Mouse (Mus musculus): ENCODE results near the gene Gzme. TPM values are rescaled to one million over a fixed set of nuclear protein-coding genes. Genes with fewer than 3 reads are reported as not detected.

The Gzme gene
- polyA plus RNA-seq, 1 experiment from 2014 or later: not detected

DNA sequence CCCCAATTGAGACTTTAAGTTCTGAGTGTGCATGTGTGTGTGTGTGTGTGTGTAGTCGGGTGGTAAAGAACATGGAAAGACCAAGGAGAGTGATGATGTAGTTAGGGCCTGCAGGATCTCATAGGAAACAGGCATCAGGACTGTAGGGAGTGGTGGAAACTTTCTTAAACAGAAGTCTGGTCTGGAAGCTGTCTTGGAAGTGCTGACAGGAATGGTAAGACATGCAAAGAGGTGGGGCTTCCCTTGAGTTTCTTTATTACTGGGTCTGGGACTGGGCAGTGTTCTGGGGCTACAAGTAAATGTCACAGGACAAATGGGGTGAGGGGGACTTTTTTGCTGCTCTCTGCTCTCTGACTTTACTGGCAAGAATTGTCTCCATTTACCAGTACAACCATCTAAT is 22.8 kb downstream of the Gzme start:
- Histone ChIP-seq H3K4me3 (ENCODE audit: inconsistent target) (no peak overlapping the region), H3K27ac (no peak overlapping the region), H3K36me3 (ENCODE audit: inconsistent target) (no peaks in the 10 kb centered on the region), H3K79me2 (ENCODE audit: inconsistent target) (no peaks in the 10 kb centered on the region)
- WGBS (ENCODE audit: missing documents): 57% methylated on average over 1 of the region's 1 CpGs

GRCm38 (mm10) chr14:56093353-56093752 is 27.1 kb downstream of the Gzme start:
- WGBS (ENCODE audit: missing documents): 41% methylated on average over 2 of the region's 2 CpGs
- Histone ChIP-seq H3K36me3 (ENCODE audit: inconsistent target) (no peaks in the 10 kb centered on the region), H3K4me3 (ENCODE audit: inconsistent target) (no peak overlapping the region), H3K27ac (no peak overlapping the region), H3K79me2 (ENCODE audit: inconsistent target) (no peaks in the 10 kb centered on the region)

- Histone ChIP-seq H3K27ac (no peak overlapping the region), H3K36me3 (ENCODE audit: inconsistent target) (no peaks in the 10 kb centered on the region), H3K79me2 (ENCODE audit: inconsistent target) (no peaks in the 10 kb centered on the region), H3K4me3 (ENCODE audit: inconsistent target) (no peak overlapping the region)
- 64% methylated on average over 3 of the region's 3 CpGs for WGBS (ENCODE audit: missing documents)
These were observed 33.7 kb downstream of the Gzme start for GRCm38 (mm10) chr14:56086711-56087110.

DNA sequence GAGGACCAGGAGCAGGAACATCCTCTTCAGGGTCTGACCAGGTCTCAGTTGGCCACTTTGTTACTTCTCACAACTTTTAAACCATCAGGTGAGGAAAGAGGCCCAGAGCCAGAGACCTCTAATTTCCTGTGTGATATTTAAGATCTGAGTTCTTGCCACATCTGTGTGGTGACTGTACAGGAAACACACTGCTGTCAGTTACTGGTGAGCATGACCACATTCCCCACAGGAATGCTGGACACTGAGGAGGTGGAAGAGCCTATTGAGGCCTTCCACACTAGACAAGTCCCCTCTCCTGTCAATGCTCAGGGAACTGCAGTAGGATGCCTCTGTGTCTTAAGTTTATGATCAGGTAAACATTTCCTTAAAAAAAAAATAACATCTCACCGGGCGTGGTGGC is 35.3 kb downstream of the Gzme start, which contains the start of gene Mcpt8:
Mcpt8 (minus strand) TSS at position 107 of the 400 bp plus-strand sequence.
- H3K4me3 ChIP-seq (ENCODE audit: inconsistent target): no peak within 1 kb of the TSS
- 78% methylated on average over 2 of the region's 2 CpGs for WGBS (ENCODE audit: missing documents)

GRCm38 (mm10) chr14:56082016-56082415 is 38.4 kb downstream of the Gzme start:
- H3K27ac ChIP-seq: no peak overlapping the region
- 67% methylated on average over 4 of the region's 4 CpGs for WGBS (ENCODE audit: missing documents)
- H3K79me2 ChIP-seq (ENCODE audit: inconsistent target): no peaks in the 10 kb centered on the region
- no peaks in the 10 kb centered on the region for H3K36me3 ChIP-seq (ENCODE audit: inconsistent target)
- H3K4me3 ChIP-seq (ENCODE audit: inconsistent target): no peak overlapping the region

More for the DNA sequence above, 35.3 kb downstream of the Gzme start, which contains the start of gene Mcpt8:
- H3K79me2 ChIP-seq (ENCODE audit: inconsistent target): no peaks in the 10 kb centered on the region
- H3K27ac ChIP-seq: no peak within 1 kb of the TSS
- H3K36me3 ChIP-seq (ENCODE audit: inconsistent target): no peaks in the 10 kb centered on the region

Other genes starting within 250 kb of the Gzme start
- gene Cbln3, start 236.2 kb downstream of the Gzme start, polyA plus RNA-seq (2018): not detected in 3 replicates
- 7.7 to 19.3 TPM (median 13.1 TPM) in 3 replicates for gene Khnyn, start 235.7 kb downstream of the Gzme start, polyA plus RNA-seq (2018)
- gene Sdr39u1, start 220.3 kb downstream of the Gzme start, polyA plus RNA-seq (2018): 1.5 to 3.1 TPM (median 2.0 TPM) in 3 replicates
- not detected in 3 replicates for gene Cma1, start 175.9 kb downstream of the Gzme start, polyA plus RNA-seq (2018)
- gene Cma2, start 169.6 kb downstream of the Gzme start, polyA plus RNA-seq (2018): not detected in 3 replicates
- not detected in 3 replicates for gene Mcpt1, start 102.7 kb downstream of the Gzme start, polyA plus RNA-seq (2018)
- not detected in 3 replicates for gene Mcpt9, start 90.1 kb downstream of the Gzme start, polyA plus RNA-seq (2018)
- not detected in 3 replicates for gene Mcpt2, start 78.6 kb downstream of the Gzme start, polyA plus RNA-seq (2018)
- not detected in 3 replicates for gene Mcpt4, start 58.3 kb downstream of the Gzme start, polyA plus RNA-seq (2018)
- gene Mcpt8, start 35.4 kb downstream of the Gzme start, polyA plus RNA-seq (2018): 0.23 TPM in 1 of 3 replicates, not detected in the others
- gene Ctsg, start 18.1 kb downstream of the Gzme start, polyA plus RNA-seq (2018): 0.37 to 1.1 TPM in 2 of 3 replicates, not detected in the other
- gene Gzmd, start 12.0 kb upstream of the Gzme start, polyA plus RNA-seq (2018): not detected in 3 replicates
- gene Gzmg, start 39.0 kb upstream of the Gzme start, polyA plus RNA-seq (2018): not detected in 3 replicates
- gene Gzmn, start 54.0 kb upstream of the Gzme start, polyA plus RNA-seq (2018): not detected in 3 replicates
- gene Gzmf, start 90.8 kb upstream of the Gzme start, polyA plus RNA-seq (2018): not detected in 3 replicates
- not detected in 3 replicates for gene Gzmc, start 114.0 kb upstream of the Gzme start, polyA plus RNA-seq (2018)
- 0.16 TPM in 1 of 3 replicates, not detected in the others for gene Gzmb, start 141.6 kb upstream of the Gzme start, polyA plus RNA-seq (2018)
- gene Atp12a, start 244.4 kb upstream of the Gzme start, polyA plus RNA-seq (2018): not detected in 3 replicates

Data from macrophage (primary cell).